Mouse (Mus musculus) kidney, postnatal 25 days (tissue): ENCODE measurements around the gene Prkag2.
"Not testable (repeated sequence)": the region's sequence is repeated elsewhere in the genome, so short reads cannot be mapped to it uniquely, and the experiment has no call there.

Experiments
- DNase-seq, 2 experiments: peaks; one replicate each; pipeline ENCODE4 v3.0.0; 2021; ENCODE audit warnings: mixed read lengths in 2 of 2

The Prkag2 gene

DNA sequence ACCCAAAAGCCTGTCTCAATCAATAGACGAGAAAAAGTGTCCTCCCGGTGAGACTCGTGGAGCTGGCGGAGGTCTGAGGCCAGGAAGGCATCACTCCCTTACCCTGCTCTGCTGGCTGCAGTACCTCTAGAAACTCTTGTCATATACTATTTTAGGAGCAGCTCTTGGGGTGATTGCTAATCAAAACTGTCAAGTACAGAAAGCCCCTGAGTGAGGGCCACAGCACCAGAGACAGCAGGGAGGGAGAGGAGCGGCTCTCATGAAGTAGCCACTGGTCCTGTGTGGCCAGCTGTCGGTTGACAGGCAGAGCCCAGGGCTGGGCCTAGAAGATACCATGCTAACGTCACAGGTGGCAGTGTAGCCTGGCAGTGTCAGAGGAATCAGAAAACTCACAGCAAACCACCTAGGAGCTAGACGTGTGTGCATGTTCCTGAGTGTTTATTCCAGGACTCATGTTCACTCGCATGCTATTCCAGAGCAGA, 239.0 kb downstream of the Prkag2 start:
- no peak for DNase-seq

- peak; percentile 14 to 42 for DNase-seq
Measured at GRCm38 (mm10) chr5:24860635-24861448, 239.6 kb downstream of the Prkag2 start.

DNA sequence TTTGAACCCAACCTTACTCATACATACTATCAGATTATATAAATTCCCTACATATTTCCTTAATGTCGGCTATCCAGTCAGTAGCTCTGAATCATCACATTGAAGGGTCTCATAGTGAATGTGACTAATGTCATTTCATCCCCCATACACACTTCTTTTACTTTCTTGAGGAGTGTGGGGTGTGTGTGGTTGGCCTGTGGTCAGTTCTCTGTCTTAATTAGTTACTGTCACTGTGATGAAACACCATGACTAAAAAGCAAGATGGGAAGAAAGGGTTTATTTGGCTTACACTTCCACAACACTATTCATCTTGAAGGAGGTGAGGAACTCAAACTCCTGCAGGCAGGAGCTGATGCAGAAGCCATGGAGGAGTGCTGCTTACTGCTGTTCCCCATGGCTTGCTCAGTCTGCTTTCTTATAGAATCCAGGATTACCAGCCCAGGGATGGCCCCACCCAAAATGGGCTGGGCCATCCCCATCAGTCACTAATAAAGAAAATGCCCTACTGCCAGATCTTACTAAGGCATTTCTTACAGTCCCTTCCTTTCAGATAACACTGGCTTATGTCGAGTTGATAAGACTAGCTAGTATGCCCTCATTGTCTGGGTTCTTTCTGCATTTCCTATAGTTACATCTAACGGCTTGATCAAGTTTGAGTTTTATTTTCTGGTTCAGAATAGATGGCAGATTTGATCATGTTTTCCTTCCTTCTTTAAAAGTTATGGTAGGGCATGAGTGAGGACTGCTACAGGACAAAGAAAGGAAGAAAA, 240.5 kb downstream of the Prkag2 start:
- no peak for DNase-seq

DNA sequence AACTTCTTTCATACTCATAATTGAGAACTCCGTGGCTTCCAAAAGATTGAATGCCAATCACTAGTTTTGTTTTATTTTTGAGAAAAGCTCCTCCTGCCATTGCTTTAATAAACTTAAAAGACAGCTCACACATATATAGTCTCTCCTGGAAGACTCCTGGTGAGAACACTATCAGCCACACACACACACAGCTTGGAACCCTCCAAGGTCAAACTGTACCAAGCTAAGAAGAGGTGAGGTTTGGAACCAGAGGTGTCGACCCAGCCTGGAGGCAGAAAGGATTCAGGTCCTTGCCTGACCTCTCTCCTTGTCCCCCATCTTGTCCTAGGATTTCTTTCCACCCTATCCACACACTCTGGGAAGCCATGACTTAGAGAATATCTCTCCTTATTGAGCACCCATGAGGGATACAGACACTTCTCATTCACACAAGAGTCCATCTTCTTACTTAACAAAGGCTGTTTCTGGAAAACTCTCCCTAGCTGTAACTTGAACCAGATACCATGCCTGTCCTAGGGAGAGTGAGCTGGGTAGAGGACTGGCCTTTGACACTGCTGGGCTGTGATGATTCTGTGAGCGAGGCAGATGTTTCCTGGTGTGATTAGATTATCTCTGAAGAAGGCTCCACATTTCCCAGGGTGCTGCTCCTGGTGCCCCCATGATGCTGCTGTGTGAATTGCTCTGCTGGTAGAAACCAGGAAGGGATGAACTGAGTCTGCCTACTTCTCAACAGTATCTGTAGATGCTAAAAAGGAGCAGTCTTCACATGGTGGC, 245.4 kb downstream of the Prkag2 start:
- DNase-seq = no peak

DNA sequence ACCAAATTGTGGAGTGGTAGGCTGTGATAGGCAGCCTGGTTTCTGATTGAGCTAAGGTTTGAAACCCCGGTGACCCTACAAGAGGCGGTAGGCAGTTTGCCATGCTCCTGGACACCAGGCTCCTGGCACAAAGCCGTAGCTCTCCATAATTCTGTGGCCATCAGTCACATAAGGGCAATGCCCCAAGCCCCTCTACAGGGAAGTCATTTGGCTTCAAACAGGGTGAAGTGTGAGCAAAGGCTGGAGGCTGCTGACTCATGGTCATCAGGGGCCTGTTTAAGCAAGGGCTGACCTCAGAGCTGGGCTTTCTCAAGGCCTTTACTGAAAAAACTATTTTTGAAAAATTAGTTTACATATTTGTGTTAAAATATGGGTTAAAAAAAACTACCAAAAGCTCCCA, 246.2 kb downstream of the Prkag2 start:
- no peak for DNase-seq

- DNase-seq = not testable (repeated sequence)
Measured at GRCm38 (mm10) chr5:24848261-24848660, 252.2 kb downstream of the Prkag2 start.

GRCm38 (mm10) chr5:24843841-24844240, 256.6 kb downstream of the Prkag2 start:
- DNase-seq = no peak

DNA sequence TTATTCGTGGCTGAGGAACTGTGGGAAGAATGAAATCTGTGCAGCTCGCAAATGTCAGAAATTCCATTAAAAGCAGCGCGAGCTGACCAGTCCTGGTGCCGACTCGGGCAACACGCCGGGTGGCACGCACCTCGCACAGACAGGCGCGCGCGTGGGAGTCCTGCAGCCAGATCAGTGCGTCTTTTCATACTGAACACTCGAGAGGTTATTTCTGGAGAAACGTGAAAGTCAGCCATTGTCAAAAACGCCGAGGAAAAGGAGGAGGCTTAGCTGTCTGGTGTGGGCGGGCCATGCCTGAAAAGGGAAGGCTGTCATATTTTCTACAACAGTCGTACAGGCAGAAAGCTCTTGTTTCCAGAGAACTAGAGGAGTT, 257.4 kb downstream of the Prkag2 start:
- DNase-seq = no peak

GRCm38 (mm10) chr5:24842274-24843102, 258.0 kb downstream of the Prkag2 start, which contains the start of gene Rheb:
Gene Rheb (minus strand): TSS chr5:24842624.
- peak; percentile 99 to 100 for DNase-seq

- DNase-seq = no peak
Measured at GRCm38 (mm10) chr5:24841662-24842273, 258.7 kb downstream of the Prkag2 start.

- DNase-seq = peak; percentile 23 to 62
Measured at GRCm38 (mm10) chr5:24840975-24841431, 259.4 kb downstream of the Prkag2 start.

GRCm38 (mm10) chr5:24834491-24834890, 266.0 kb downstream of the Prkag2 start:
- DNase-seq = no peak

DNA sequence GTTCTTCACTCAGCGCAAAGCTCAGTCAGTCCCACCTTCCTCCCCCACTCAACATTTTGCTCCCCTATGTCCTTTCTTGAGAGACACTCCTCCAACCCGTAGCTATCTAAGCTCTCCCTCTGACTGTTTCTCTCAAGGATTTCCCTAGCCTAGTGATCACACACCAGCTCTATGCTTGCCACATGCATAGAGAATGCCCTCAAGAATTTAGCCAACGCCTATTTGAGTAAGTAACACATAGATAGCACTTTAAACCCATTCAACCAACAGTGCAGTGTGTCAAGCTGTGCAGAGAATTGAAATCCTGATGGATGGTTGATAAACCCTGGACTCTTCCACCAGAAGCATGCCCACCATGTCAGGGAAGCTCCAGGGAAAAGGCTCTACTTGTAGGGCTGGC, 268.5 kb downstream of the Prkag2 start:
- no peak for DNase-seq

DNA sequence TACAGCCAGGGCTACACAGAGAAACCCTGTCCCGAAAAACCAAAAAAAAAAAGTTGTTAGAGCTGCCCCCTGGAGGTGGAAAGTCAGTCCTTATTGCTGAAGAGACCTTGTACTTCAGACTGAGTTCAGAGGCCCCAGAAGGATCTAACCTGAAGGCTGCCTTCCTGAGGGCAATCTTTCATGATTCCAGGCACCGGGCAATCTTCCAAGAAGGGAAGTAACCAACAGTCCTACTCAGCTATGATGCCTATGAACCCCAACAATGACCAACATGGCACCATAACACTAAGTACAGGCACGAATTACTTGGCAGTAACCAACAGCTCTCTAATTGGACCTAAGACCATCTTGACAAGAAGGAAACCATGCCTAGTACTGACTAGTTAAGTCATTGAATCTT, 272.0 kb downstream of the Prkag2 start:
- DNase-seq = peak; percentile 41 to 48

- DNase-seq = no peak
Measured at GRCm38 (mm10) chr5:24827173-24827572, 273.3 kb downstream of the Prkag2 start.

- DNase-seq = no peak
Measured at GRCm38 (mm10) chr5:24826056-24826770, 274.2 kb downstream of the Prkag2 start.

- DNase-seq = peak; percentile 61 to 67
Measured at GRCm38 (mm10) chr5:24825365-24826055, 274.9 kb downstream of the Prkag2 start.

GRCm38 (mm10) chr5:24823864-24824405, 276.5 kb downstream of the Prkag2 start:
- DNase-seq = no peak

- no peak for DNase-seq
Measured at GRCm38 (mm10) chr5:24822781-24823180, 277.7 kb downstream of the Prkag2 start.

- DNase-seq = not testable (repeated sequence)
Measured at GRCm38 (mm10) chr5:24822231-24822630, 278.2 kb downstream of the Prkag2 start.
